Mouse (Mus musculus) spleen, postnatal 10 days (tissue): ENCODE measurements around the gene Cacna1c.
A peak's percentile ranks its signal among the peaks of the same experiment; 100 is the strongest.

Experiments used
- DNase-seq, 2 experiments: peaks; one replicate each; pipeline ENCODE4 v3.0.0; 2021 to 2022; ENCODE audit warnings: low spot score in 2 of 2

Gene Cacna1c

GRCm38 (mm10) chr6:118678031-118678430 is 518.2 kb downstream of the Cacna1c start:
- DNase-seq, result no peak

- no peak for DNase-seq
Observed at GRCm38 (mm10) chr6:118677306-118677705, 518.9 kb downstream of the Cacna1c start.

DNA sequence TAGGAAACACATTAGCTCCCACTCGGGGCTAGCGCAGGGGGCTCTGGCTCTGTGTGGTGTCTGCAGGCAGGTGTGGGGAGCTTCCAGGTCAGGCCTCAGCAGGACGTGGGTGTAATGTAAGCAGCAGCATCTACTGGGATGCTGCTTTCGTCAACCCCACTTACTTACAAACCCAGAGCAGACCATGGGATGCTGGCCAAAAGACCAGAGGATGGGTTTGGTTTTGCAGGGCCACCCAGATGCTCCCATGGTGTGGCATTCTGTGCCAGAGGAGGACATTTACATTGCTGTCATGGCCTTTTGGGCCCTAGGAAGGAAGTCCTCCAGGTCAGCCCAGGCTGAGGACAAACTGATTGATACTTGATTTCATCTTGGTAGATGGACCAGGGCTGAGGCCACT is 521.4 kb downstream of the Cacna1c start:
- DNase-seq, result no peak

DNA sequence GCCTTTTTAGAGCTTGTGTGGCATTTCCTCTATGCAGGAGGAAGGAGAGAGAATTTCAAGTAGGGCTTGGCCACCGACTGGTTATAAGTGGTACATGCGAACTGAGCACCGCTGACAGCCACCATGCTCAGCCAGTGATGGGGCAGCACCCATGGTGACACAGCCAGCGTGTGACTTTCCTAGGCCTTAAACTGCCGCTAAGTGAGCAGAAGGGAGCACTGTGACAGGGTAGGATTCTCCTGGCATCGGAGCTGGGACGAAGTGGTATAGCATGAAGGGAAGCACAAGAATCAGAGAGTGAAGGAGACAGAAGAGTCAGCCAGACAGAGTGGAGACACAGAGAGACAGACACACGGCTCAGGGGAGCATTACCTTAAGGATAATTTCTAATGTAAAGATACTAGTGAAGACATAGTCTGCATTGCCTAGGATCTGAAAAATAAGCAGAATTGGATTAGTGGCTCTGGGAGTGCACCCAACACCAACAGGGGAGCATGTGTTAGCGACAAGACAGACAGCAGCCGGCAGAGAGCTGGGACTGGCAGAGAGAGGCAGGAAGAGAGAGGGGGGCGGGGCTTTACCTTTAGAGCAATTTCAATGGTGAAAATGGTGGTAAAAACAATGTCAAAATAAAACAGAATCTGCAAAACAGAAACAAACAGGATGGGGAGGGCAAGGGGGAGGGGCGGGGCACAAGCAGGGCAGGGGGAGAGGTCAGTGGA is 522.1 kb downstream of the Cacna1c start:
- DNase-seq, result no peak

- DNase-seq, result no peak
Observed at GRCm38 (mm10) chr6:118653331-118653730, 542.9 kb downstream of the Cacna1c start.

GRCm38 (mm10) chr6:118649121-118649783 is 547.0 kb downstream of the Cacna1c start:
- DNase-seq, result no peak

DNA sequence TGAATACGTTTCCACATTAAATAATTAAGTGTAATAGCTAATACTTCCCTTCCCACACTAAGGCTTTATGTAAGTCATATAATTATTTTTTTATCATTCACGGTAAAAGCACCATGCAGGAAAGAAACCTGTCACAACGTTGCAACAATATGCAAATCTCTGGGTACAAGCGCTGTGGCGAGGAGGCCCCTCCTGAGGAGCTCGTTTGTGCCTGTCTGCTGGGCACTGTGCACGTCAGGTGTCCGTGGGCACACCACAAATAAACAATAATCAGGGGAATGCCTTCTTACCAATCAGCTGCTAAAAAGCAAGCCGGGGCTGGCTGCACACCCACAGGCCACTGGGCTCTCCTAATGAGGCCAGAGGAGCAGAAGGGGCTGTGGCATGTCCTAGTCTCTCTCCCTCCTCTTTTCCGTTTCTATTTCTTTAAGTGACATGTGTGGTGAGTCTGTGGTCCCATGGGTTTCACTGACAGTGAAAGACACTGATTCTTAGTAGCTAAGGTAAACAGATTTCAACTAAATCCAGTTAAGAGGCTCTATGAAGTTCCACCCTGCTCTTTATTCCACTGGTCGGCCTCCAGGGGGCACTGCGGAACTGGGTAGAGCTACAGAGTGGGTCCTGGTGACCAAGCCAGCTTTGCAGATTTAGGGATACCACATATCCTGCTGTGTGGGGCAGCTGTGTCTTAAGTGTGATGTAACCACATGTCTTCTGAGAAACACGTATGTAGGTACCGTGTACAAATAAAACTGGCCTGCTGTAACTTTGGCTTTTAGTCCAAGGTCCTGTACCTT is 549.8 kb downstream of the Cacna1c start:
- peak; percentile 27 to 73 for DNase-seq

GRCm38 (mm10) chr6:118644866-118645265 is 551.4 kb downstream of the Cacna1c start:
- DNase-seq, result no peak

DNA sequence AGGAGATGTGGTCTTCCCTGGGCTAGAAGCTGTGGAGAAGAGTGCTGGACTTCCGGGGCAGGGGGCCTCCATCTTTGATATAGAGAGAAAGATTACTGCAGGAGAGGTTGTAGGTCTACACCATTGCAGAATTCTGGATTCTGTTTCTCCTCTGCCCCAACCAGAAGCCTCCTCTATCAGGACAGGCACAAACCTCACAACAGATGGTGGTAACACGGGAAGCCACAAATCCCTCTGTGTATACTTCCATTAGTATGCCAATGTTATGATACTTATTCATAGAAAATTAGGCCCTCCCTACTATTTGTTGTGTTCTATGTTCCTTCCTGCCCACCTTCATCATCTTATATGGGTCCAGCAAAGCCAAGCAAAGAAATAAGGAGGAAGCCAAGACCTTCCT is 552.7 kb downstream of the Cacna1c start:
- DNase-seq, result no peak

DNA sequence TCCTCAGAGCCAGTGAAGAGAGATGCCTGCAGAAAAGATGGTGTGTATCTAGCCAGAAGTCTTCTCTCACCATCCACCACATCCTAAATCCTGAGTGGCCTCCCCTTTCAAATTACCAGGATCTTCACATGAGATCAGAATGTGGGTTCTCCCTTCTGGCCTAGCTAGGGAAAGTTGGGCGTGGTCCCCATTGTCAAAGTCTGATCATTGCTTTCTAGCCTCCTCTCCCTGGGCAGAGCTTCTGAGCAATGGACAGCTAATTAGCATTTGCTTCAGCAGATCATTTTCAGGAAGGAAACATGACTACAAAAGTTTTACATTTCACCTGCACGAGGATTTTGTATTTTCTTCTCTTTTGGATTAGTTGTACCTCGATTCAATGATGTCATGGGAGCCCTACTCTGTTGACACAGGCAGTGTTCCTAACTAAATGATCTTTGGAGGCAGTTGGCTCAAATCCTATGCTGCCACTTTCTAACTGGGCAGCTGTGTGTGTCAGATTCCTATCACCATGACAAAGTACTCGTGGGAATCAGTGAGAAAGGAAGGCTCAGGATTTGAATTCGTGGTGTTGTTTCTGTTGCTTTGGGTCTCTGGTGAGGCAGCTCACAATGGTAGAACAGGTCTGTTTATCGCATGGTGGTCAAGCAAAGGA is 554.4 kb downstream of the Cacna1c start:
- no peak for DNase-seq

- no peak for DNase-seq
Observed at GRCm38 (mm10) chr6:118639816-118640215, 556.4 kb downstream of the Cacna1c start.

GRCm38 (mm10) chr6:118638911-118639310 is 557.3 kb downstream of the Cacna1c start:
- DNase-seq, result no peak

DNA sequence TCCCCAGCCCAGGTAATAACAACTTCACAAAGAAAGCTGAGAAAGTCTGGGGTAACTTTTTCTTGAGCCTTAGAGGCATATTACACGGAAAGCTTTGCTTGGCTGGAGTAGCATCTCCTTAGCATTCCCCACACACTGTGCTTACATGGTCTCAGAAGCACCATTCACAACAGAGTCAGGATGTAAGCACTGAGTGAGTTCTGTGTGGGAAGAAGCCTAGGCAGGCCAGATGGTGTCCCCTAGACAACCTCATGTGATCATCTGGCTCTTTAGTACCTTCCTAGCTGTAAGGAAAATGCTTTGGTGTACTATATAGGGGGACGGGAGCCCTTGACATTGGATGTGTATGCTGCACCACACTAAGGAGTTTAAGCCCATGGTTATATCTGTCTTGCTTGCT is 563.7 kb downstream of the Cacna1c start:
- no peak for DNase-seq

GRCm38 (mm10) chr6:118630006-118630405 is 566.2 kb downstream of the Cacna1c start:
- DNase-seq, result no peak

- DNase-seq, result no peak
Observed at GRCm38 (mm10) chr6:118626246-118626645, 570.0 kb downstream of the Cacna1c start.

DNA sequence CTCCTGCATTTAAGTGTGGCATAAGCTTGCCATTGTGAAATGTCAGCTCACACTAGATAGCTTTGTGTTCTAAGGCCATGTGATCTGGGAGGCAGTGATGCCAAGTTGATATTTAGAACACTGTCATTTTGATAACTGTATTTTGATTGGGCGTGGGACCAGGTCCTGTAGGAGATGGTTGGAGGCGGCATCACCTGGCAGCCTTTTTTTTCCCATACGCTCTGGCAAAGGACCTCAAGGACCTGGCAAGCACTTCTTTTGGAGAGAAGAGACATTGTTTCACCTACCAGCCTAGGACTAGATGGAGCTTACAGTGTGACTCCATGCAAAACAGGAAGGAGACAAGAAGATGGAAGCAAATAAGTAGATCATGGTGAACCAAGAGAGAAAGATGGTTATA is 572.6 kb downstream of the Cacna1c start:
- DNase-seq, result no peak

- no peak for DNase-seq
Observed at GRCm38 (mm10) chr6:118621866-118622265, 574.4 kb downstream of the Cacna1c start.

DNA sequence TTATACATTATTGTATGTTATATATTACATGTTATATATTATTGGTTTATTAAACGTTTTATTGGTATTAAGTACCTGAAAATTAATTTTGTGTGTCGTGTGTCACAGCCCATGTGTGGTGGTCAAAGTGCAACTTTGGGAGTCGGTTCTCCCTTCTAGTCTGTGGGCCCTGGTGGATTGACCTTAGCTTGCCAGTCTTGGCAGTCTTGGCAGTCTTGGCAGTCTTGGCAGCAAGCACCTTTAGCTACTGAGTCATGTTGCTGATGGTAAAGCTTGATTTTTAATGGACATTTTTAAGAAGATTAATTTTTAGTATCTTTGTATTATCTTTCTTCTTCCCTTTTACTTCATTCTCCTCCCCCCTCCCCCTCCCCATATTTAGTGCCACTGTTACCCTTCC is 574.8 kb downstream of the Cacna1c start:
- no peak for DNase-seq

GRCm38 (mm10) chr6:118608906-118609305 is 587.3 kb downstream of the Cacna1c start:
- no peak for DNase-seq

DNA sequence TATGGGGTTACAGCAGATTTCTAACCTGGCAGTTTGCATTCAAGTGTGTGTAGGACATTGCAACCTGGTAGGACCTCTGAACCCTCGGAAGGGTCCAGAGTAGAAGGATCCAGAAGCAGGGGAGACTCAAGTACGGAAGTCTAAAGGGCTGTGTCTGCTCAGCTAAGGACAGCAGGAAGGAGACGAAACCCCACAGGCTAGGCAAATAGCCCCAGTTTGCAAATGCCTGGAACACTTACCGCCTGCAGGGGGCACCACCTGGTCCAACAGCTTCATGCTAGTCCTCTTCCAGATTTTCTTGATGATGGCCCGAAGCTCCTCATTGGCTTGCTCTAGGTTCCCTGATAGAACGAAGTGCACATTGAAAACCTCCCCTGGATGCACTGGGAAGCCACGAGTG is 590.2 kb downstream of the Cacna1c start:
- peak in 1 of 2 experiments; percentile 29 for DNase-seq

- no peak for DNase-seq
Observed at GRCm38 (mm10) chr6:118603825-118604224, 592.4 kb downstream of the Cacna1c start.

- DNase-seq, result no peak
Observed at GRCm38 (mm10) chr6:118595681-118596055, 600.5 kb downstream of the Cacna1c start.
